Mouse (Mus musculus) MEL (cell line): ENCODE measurements around the gene Scpep1. TPM values are rescaled to one million over a fixed set of nuclear protein-coding genes. Genes with fewer than 3 reads are reported as not detected.

Source experiments
- DNase-seq: peaks from one replicate; pipeline ENCODE4 v3.0.0; 2011; ENCODE audit warnings: low read depth, low spot score
- H3K27ac ChIP-seq: 2 replicates; pipeline ENCODE4 v1.5.1; 2012; ENCODE audit warnings: low read depth, mild to moderate bottlenecking, control low read depth, low read length, moderate library complexity; ENCODE audit not compliant: control insufficient read depth
- H3K27me3 ChIP-seq, 2 experiments: fragments of 150-350 bp in 1 of 2; sonication (generic) in 1 of 2; 2 replicates each; pipeline ENCODE4 v1.6.1; 2012; ENCODE audit warnings: low read length in 2 of 2, mild to moderate bottlenecking in 2 of 2, improper control_type of control experiment in 1 of 2, moderate library complexity in 1 of 2; ENCODE audit not compliant: insufficient read depth in 2 of 2, control insufficient read depth in 1 of 2
- H3K36me3 ChIP-seq, 2 experiments: 2 replicates each; pipeline ENCODE4 v1.6.1; 2012 to 2014; ENCODE audit warnings: low read length in 2 of 2, improper control_type of control experiment in 1 of 2, inconsistent platforms in 1 of 2, mild to moderate bottlenecking in 1 of 2; ENCODE audit not compliant: insufficient read depth in 2 of 2, control insufficient read depth in 1 of 2
- H3K4me1 ChIP-seq, 2 experiments: fragments of 150-350 bp in 1 of 2; sonication (generic) in 1 of 2; 2 replicates each; pipeline ENCODE4 v1.6.1; 2012; ENCODE audit warnings: low read length in 2 of 2, improper control_type of control experiment in 1 of 2, mild to moderate bottlenecking in 1 of 2; ENCODE audit not compliant: insufficient read depth in 2 of 2, control insufficient read depth in 1 of 2
- H3K4me3 ChIP-seq, 2 experiments: fragments of 150-350 bp in 1 of 2; sonication (generic) in 1 of 2; 2 replicates each; pipeline ENCODE4 v1.5.1; 2012; ENCODE audit warnings: low read depth in 2 of 2, low read length in 2 of 2, mild to moderate bottlenecking in 2 of 2, moderate library complexity in 2 of 2, control low read depth in 1 of 2, improper control_type of control experiment in 1 of 2; ENCODE audit not compliant: control insufficient read depth in 1 of 2, insufficient read depth in 1 of 2
- H3K79me2 ChIP-seq: 2 replicates; pipeline ENCODE4 v1.6.1; 2012; ENCODE audit warnings: mild to moderate bottlenecking, low read length, moderate library complexity; ENCODE audit not compliant: control insufficient read depth, poor library complexity, insufficient read depth
- H3K9ac ChIP-seq: 2 replicates; pipeline ENCODE4 v1.6.1; 2012; ENCODE audit warnings: low read depth, mild to moderate bottlenecking, control low read depth, low read length, moderate library complexity; ENCODE audit not compliant: control insufficient read depth, poor library complexity, severe bottlenecking
- H3K9me3 ChIP-seq: fragments of 150-350 bp; sonication (generic); replicated peaks from 2 replicates; pipeline ENCODE4 v1.6.1; 2012; ENCODE audit warnings: mild to moderate bottlenecking, low read length, improper control_type of control experiment, moderate library complexity; ENCODE audit not compliant: insufficient read depth
- BHLHE40 ChIP-seq: IDR thresholded peaks from 2 replicates; pipeline ENCODE4 v1.6.1; 2012; ENCODE audit warnings: low read depth, mild to moderate bottlenecking, inconsistent platforms, low read length, improper control_type of control experiment, borderline replicate concordance
- CTCF ChIP-seq, 3 experiments: IDR thresholded peaks in 2 of 3; conservative IDR thresholded peaks in 1 of 3; 2 replicates each; pipeline ENCODE4 v1.5.1; 2011 to 2012; ENCODE audit warnings: low read length in 3 of 3, low read depth in 2 of 3, mild to moderate bottlenecking in 2 of 3, improper control_type of control experiment in 1 of 3, inconsistent platforms in 1 of 3, mixed read lengths in 1 of 3, moderate library complexity in 1 of 3; ENCODE audit not compliant: control insufficient read depth in 1 of 3, insufficient read depth in 1 of 3, poor library complexity in 1 of 3, severe bottlenecking in 1 of 3
- E2F4 ChIP-seq: IDR thresholded peaks from 2 replicates; pipeline ENCODE4 v1.6.1; 2011; ENCODE audit warnings: low read depth, low read length, improper control_type of control experiment, borderline replicate concordance
- ELF1 ChIP-seq: IDR thresholded peaks from 2 replicates; pipeline ENCODE4 v1.6.1; 2014; ENCODE audit warnings: low read depth, mild to moderate bottlenecking, inconsistent platforms, low read length, improper control_type of control experiment, moderate library complexity
- ETS1 ChIP-seq: IDR thresholded peaks from 2 replicates; pipeline ENCODE4 v1.6.1; 2012; ENCODE audit warnings: low read depth, mild to moderate bottlenecking, inconsistent platforms, low read length, improper control_type of control experiment, moderate library complexity
- GABPA ChIP-seq: IDR thresholded peaks from 2 replicates; pipeline ENCODE4 v1.6.1; 2012; ENCODE audit warnings: low read depth, mild to moderate bottlenecking, inconsistent platforms, low read length, improper control_type of control experiment, moderate library complexity
- MAFK ChIP-seq: IDR thresholded peaks from 2 replicates; pipeline ENCODE4 v1.6.1; 2011; ENCODE audit warnings: low read depth, mild to moderate bottlenecking, low read length, improper control_type of control experiment, borderline replicate concordance
- MAX ChIP-seq: IDR thresholded peaks from 2 replicates; pipeline ENCODE4 v1.6.1; 2011; ENCODE audit warnings: low read length, improper control_type of control experiment
- MAZ ChIP-seq: IDR thresholded peaks from 2 replicates; pipeline ENCODE4 v1.6.1; 2012; ENCODE audit warnings: low read depth, mild to moderate bottlenecking, inconsistent platforms, low read length, improper control_type of control experiment
- MYB ChIP-seq: IDR thresholded peaks from 2 replicates; pipeline ENCODE4 v1.6.1; 2011; ENCODE audit warnings: mild to moderate bottlenecking, low read depth, low read length, improper control_type of control experiment
- MYC ChIP-seq: IDR thresholded peaks from 2 replicates; pipeline ENCODE4 v1.6.1; 2011; ENCODE audit warnings: low read depth, mild to moderate bottlenecking, low read length, improper control_type of control experiment, moderate library complexity
- NELFE ChIP-seq: IDR thresholded peaks from 2 replicates; pipeline ENCODE4 v1.6.1; 2011; ENCODE audit warnings: low read depth, low read length, improper control_type of control experiment
- NRF1 ChIP-seq: IDR thresholded peaks from 2 replicates; pipeline ENCODE4 v1.6.1; 2014; ENCODE audit warnings: low read depth, mild to moderate bottlenecking, inconsistent platforms, low read length, improper control_type of control experiment, moderate library complexity; ENCODE audit not compliant: poor library complexity, insufficient read depth, severe bottlenecking
- POLR2A ChIP-seq, 2 experiments: IDR thresholded peaks; 2 replicates each; pipeline ENCODE4 v1.6.1; 2011 to 2012; ENCODE audit warnings: low read length in 2 of 2, mild to moderate bottlenecking in 2 of 2, control low read depth in 1 of 2, improper control_type of control experiment in 1 of 2, low read depth in 1 of 2, moderate library complexity in 1 of 2; ENCODE audit not compliant: control insufficient read depth in 1 of 2, insufficient read depth in 1 of 2, poor library complexity in 1 of 2
- POLR2AphosphoS2 ChIP-seq: IDR thresholded peaks from 2 replicates; pipeline ENCODE4 v1.6.1; 2011; ENCODE audit warnings: low read length, improper control_type of control experiment
- RAD21 ChIP-seq: IDR thresholded peaks from 2 replicates; pipeline ENCODE4 v1.6.1; 2011; ENCODE audit warnings: mild to moderate bottlenecking, low read depth, low read length, improper control_type of control experiment
- RCOR1 ChIP-seq: IDR thresholded peaks from 2 replicates; pipeline ENCODE4 v1.6.1; 2012; ENCODE audit warnings: low read depth, mild to moderate bottlenecking, inconsistent platforms, low read length, improper control_type of control experiment
- SIN3A ChIP-seq: IDR thresholded peaks from 2 replicates; pipeline ENCODE4 v1.6.1; 2012; ENCODE audit warnings: low read length, improper control_type of control experiment, inconsistent platforms
- SMC3 ChIP-seq: IDR thresholded peaks from 2 replicates; pipeline ENCODE4 v1.6.1; 2011; ENCODE audit warnings: low read depth, low read length, improper control_type of control experiment
- USF1 ChIP-seq: IDR thresholded peaks from 2 replicates; pipeline ENCODE4 v1.6.1; 2014; ENCODE audit warnings: low read depth, mild to moderate bottlenecking, inconsistent platforms, low read length, improper control_type of control experiment, moderate library complexity
- USF2 ChIP-seq, 2 experiments: IDR thresholded peaks; 2 replicates each; pipeline ENCODE4 v1.6.1; 2011 to 2012; ENCODE audit warnings: improper control_type of control experiment in 2 of 2, low read length in 2 of 2, borderline replicate concordance in 1 of 2, inconsistent platforms in 1 of 2, low read depth in 1 of 2, mild to moderate bottlenecking in 1 of 2; ENCODE audit not compliant: insufficient read depth in 1 of 2
- ZC3H11A ChIP-seq: IDR thresholded peaks from 2 replicates; pipeline ENCODE4 v1.6.1; 2012; ENCODE audit warnings: low read depth, mild to moderate bottlenecking, inconsistent platforms, low read length, improper control_type of control experiment
- ZKSCAN1 ChIP-seq: IDR thresholded peaks from 2 replicates; pipeline ENCODE4 v1.6.1; 2012; ENCODE audit warnings: low read depth, mild to moderate bottlenecking, inconsistent platforms, low read length, improper control_type of control experiment, moderate library complexity
- ZMIZ1 ChIP-seq: IDR thresholded peaks from 2 replicates; pipeline ENCODE4 v1.6.1; 2012; ENCODE audit warnings: low read depth, mild to moderate bottlenecking, inconsistent platforms, low read length, improper control_type of control experiment, moderate library complexity
- ZNF384 ChIP-seq: IDR thresholded peaks from 2 replicates; pipeline ENCODE4 v1.6.1; 2012; ENCODE audit warnings: low read depth, mild to moderate bottlenecking, inconsistent platforms, low read length, improper control_type of control experiment
- polyA plus RNA-seq, 2 experiments: library from polyadenylated mRNA; stranded (reverse) in 1 of 2; unstranded in 1 of 2; fragments of >175 nt in 1 of 2; fragments of >200 nt in 1 of 2; gene quantifications; 2 replicates each; pipeline versions ENCODE4 v1.2.1 to v1.2.4; 2012; ENCODE audit warnings: low replicate concordance in 2 of 2, low read depth in 1 of 2; ENCODE audit not compliant: insufficient read length in 2 of 2, insufficient read depth in 1 of 2, missing spikeins in 1 of 2
- total RNA-seq: library from RNA; depleted of rRNA; stranded (reverse); fragments of 300-350 nt; gene quantifications from 2 replicates; pipeline ENCODE4 v1.2.3, GENCODE M21; 2012

The Scpep1 gene
- total and polyA plus RNA-seq, 3 experiments = 7.9 to 15.6 TPM; not detected in 1

- Histone ChIP-seq H3K4me3 (no peak overlapping the region), H3K27ac (no peak overlapping the region), H3K9ac (no peak overlapping the region), H3K27me3 (no peaks in the 10 kb centered on the region), H3K4me1 (peaks cover 2 to 4% of the 10 kb centered on the region in 2 experiments; a peak in 3 of 4 replicates), H3K36me3 (no peaks in the 10 kb centered on the region; a peak in 2 of 4 replicates), H3K9me3 (no peaks in the 10 kb centered on the region), H3K79me2 (peaks cover 26% of the 10 kb centered on the region)
- no peak for DNase-seq
- TF ChIP-seq BHLHE40 (no peak), E2F4 (no peak), GABPA (no peak), MAZ (no peak), POLR2AphosphoS2 (no peak), ZNF384 (no peak)
Observed at GRCm38 (mm10) chr11:88977188-88977587, 21.9 kb upstream of the Scpep1 start.

GRCm38 (mm10) chr11:88976320-88976719 is 21.1 kb upstream of the Scpep1 start:
- DNase-seq = peak; percentile 75
- H3K4me3 ChIP-seq = no peak overlapping the region
- no peak for TF ChIP-seq ZC3H11A
- TF ChIP-seq ETS1 = no peak
- no peak for TF ChIP-seq MYB
- no peak for TF ChIP-seq ELF1
- TF ChIP-seq RCOR1 = no peak
- TF ChIP-seq ZMIZ1 = no peak
- TF ChIP-seq POLR2AphosphoS2 = no peak
- TF ChIP-seq ZKSCAN1 = no peak
- TF ChIP-seq USF1 = no peak
- TF ChIP-seq RAD21 = peak; percentile 13; the same call in 1 of the 2 replicates
- TF ChIP-seq POLR2A (IDR thresholded peaks at IDR 0.05; ENCODE audit: control insufficient read depth in 1 of 2, insufficient read depth in 1 of 2, low read depth in 1 of 2, low read length in 2 of 2, poor library complexity in 1 of 2) = no peak
- no peak for TF ChIP-seq MAFK
- TF ChIP-seq SMC3 = peak; percentile 50
- TF ChIP-seq NRF1 = no peak
- no peak for TF ChIP-seq USF2 (IDR thresholded peaks at IDR 0.05; ENCODE audit: borderline replicate concordance in 1 of 2, insufficient read depth in 1 of 2, low read depth in 1 of 2, low read length in 2 of 2)
- peak; percentile 69 to 81 (median 70) for TF ChIP-seq CTCF (IDR thresholded peaks at IDR 0.05 in 2 of 3, conservative IDR thresholded peaks at IDR 0.05 in 1 of 3; ENCODE audit: control insufficient read depth in 1 of 3, insufficient read depth in 1 of 3, low read depth in 2 of 3, low read length in 3 of 3, poor library complexity in 1 of 3, severe bottlenecking in 1 of 3)
- no peak for TF ChIP-seq MAX
- no peak for TF ChIP-seq NELFE
- no peak for TF ChIP-seq SIN3A
- TF ChIP-seq ZNF384 = no peak; the same call in 1 of the 2 replicates
- no peak for TF ChIP-seq MAZ
- TF ChIP-seq MYC = no peak

More at GRCm38 (mm10) chr11:88976320-88976719, 21.1 kb upstream of the Scpep1 start:
- Histone ChIP-seq H3K9me3 (no peaks in the 10 kb centered on the region), H3K79me2 (peaks cover 26% of the 10 kb centered on the region), H3K9ac (no peak overlapping the region), H3K4me1 (peaks cover 2 to 4% of the 10 kb centered on the region in 2 experiments; a peak in 3 of 4 replicates), H3K27me3 (no peaks in the 10 kb centered on the region), H3K36me3 (no peaks in the 10 kb centered on the region; a peak in 2 of 4 replicates), H3K27ac (no peak overlapping the region)
